Mouse (Mus musculus): ENCODE data around the gene Ms4a5.
"Not testable (repeated sequence)": the region's sequence is repeated elsewhere in the genome, so short reads cannot be mapped to it uniquely, and the experiment has no call there.

Gene Ms4a5

DNA sequence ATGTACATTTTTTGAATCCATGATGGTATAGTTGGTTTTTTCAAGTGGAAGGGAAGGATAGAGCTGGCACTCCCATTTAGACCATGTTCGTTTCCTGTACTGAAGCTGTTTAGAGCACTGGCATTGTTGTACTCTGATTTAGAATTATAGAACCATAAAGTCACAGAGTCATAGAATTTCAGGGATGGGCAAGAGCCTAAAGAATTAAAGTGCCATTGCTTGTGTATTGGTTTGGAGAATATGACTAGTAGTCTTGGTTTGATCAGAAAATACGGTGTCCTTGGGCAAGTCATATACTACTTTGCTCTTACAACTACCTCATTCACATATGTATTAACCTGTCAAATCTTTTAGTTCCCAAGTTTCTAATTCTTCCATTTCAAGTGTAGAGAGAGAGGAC is at the start of gene Ms4a5:
TSS of gene Ms4a5 (minus strand) at position 101 of the 400 bp plus-strand sequence.
- no peak for DNase-seq

DNA sequence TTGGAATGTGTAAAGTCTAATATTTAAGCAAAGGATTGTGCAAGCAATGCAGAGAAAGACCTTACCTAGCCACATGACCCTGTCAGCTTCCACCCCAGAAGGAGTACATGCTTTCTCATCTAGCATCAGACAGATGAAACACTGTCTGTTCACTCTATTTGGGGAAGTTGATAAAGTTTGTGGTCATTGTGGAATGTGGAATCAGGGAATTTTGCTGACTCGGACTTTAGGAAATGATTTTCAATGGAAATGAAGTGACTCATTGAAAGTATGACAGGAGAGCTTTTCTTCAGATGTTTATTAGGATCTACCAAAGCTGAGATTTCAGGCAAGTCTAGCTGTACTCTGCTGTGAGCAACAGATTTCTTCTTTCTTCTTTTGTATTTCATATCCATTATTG is 37.5 kb upstream of the Ms4a5 start:
- DNase-seq = no peak

DNA sequence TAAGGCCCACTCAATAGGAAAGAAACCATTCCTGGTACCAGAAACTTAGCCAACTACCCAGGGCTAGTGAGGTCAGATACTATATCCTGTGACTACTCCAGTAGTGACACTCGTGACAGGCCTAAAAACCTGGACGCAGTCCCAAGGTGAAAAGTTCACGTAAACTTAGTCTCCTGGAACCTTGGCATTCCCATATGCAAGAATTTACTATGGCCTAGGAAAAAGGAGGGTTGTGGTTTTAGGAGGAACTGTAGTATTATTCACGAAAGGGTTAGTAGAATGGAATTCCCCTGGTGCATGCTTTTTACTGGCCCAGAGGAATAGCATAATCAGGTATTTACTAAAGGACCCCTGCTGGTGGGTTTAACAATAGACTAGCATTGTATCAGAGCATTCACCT is 33.1 kb upstream of the Ms4a5 start:
- no peak for DNase-seq

GRCm38 (mm10) chr19:11314354-11314753 is 30.7 kb upstream of the Ms4a5 start, which contains the start of gene Ms4a14:
Ms4a14 (minus strand) TSS chr19:11314454.
- DNase-seq = no peak

- no peak for DNase-seq
Measured at GRCm38 (mm10) chr19:11308888-11309287, 25.2 kb upstream of the Ms4a5 start.

GRCm38 (mm10) chr19:11299529-11299928 is 15.9 kb upstream of the Ms4a5 start:
- not testable (repeated sequence) for DNase-seq

- DNase-seq = no peak
Measured at GRCm38 (mm10) chr19:11298939-11299338, 15.3 kb upstream of the Ms4a5 start.

GRCm38 (mm10) chr19:11293616-11294015 is 9.9 kb upstream of the Ms4a5 start:
- not testable (repeated sequence) for DNase-seq

GRCm38 (mm10) chr19:11292990-11293389 is 9.3 kb upstream of the Ms4a5 start:
- peak; percentile 6 for DNase-seq

GRCm38 (mm10) chr19:11280223-11280622 is 3.5 kb downstream of the Ms4a5 start:
- DNase-seq = no peak

DNA sequence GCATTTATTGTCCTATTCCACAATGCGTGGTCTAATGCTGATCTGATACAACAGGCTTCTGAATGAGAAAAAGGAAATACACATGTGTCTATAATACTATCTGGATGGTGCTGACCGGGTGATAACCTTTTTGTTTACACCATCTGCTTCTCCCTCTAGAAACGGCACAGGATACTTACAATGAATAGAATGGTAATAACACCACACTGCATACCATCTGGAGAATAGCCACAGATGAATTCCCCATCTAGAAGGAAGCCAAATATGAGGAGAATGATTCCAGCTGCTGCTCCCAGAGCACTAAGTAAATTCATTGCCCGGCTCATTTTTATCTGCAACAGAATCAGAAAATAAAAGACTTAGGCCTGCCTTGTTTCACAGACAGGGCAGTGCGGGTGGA is 7.2 kb downstream of the Ms4a5 start:
- DNase-seq = no peak

DNA sequence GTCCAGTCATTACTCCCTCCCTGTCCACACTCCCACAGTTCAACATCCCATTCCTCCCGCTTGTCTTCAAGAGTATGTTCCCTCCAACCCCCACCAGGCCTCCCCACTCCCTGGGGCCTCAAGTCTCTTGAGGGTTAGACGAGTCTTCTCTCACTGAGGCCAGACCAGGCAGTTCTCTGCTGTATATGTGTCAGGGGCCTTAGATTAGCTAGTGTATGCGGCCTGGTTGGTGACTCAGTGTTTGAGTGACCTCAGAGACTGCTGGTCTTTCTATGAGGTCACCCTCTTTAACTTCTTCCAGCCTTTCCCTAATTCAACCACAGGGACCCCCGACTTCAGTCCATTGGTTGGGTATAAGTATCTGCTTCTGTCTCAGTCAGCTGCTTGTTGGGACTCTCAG is 16.7 kb downstream of the Ms4a5 start:
- no peak for DNase-seq

DNA sequence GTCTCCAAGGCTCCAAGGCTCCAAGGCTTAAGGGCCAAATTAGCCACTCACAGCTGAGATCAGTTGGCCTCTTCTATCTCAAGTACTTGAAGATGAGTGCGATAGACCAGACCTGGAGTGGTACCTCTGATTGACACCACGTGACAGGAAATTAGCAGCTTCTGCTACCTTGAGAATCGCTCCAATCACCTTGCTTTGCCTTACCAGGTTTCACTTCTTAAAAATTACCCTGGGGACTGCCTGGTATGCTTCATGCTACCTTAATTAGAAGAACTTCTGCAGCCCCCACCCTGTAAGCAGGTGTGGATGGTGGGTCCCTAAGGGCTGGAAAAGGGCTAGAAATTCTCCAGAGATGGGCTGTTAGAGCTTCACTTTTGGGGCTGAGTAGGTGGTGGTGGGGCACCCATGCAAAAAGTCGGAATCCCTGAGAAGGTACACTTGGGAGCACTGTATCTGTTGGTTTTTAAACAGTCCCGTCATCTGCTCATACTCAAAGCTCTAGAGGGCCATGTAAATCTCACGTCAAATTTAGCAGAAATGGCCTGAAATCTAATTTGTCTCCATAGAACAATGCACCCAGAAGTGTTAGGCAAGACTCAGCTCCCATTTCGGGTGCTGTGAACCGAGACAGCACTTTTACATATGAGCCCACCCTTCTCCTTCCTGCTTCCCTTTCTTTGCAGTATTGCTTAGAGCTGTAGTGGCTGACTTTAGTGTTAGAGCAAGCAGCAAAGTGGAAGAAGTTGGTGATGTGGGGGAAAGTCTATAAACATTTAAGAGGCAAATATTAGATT is 17.4 kb downstream of the Ms4a5 start, which contains the start of gene Ms4a1:
TSS of gene Ms4a1 (minus strand) at position 190 of the 794 bp plus-strand sequence.
- no peak for DNase-seq

- no peak for DNase-seq
Measured at GRCm38 (mm10) chr19:11264602-11265185, 19.0 kb downstream of the Ms4a5 start.

DNA sequence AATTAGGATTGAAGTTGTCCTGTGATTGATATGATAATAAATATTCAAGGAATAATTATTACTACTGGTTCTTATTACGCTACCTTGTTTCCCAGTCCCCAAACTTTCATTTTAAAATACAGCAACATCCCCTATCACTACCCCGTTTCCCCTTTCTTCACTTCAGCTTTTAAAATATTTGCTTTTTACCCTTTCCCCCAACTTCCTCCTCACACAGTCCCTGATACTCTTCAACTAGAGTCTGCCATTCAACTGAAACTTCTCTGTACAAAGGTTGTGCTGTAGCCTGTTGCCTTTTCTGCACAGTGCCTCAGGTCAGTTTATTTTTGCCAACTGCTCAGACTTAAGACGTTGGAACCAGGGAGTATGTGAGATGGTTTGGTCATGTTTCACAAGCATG is 20.1 kb downstream of the Ms4a5 start:
- no peak for DNase-seq

DNA sequence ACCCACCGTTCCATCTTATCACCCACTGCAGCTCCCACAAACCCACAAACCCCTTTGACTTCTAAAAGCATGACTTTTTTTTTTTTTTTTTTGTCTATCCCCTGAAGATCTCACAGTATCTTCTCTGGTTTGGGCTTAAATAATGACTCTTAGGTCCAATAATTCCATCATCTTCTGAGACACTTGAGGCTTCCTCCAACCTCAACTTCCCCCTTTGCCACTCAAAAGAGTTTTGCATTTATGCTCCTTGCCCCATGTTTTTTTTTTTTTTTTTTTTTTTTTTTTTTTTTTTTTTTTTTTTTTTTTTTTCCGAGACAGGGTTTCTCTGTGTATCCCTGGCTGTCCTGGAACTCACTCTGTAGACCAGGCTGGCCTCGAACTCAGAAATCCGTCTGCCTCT is 20.7 kb downstream of the Ms4a5 start:
- DNase-seq = not testable (repeated sequence)

- no peak for DNase-seq
Measured at GRCm38 (mm10) chr19:11261522-11261921, 22.2 kb downstream of the Ms4a5 start.

- peak; percentile 9 for DNase-seq
Measured at GRCm38 (mm10) chr19:11244230-11244629, 39.4 kb downstream of the Ms4a5 start.

DNA sequence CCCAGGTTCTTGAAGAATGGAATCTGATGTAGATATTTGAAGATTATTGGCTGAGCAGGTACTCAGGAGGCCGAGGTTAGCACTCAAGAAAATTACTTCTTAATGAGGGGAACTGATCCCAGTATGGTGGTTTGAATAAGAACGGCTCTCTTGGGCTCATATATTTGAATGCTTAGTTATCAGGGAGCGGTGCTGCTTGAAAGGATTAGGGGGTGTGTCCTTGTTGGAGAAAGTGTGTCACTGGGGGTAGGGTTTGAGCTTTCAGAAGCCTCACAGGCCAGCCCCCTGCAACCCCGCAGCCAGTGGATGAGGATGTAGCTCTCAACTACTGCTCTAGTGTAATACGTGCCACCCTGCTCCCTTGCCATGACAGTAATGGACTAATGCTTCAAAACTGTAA is 41.1 kb downstream of the Ms4a5 start:
- DNase-seq = no peak

DNA sequence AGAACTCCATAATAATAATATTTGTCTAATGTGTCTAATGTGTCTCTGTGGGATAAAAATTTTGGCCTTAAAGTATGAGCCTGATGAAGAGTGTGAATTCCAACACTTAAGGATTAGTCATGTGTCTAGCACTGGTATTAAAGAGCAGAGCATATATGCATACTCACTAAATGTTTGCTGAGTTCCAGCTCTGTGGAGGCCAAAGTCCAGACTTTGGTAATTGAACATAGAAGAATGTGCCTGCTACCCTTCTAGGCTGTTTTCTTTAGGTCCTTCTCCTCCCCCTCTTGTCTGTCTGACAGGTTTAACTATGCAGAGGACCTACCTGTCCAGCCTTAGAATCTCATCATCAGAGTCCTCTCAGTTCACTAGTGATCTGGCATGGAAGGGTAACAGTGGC is 47.9 kb downstream of the Ms4a5 start:
- no peak for DNase-seq

GRCm38 (mm10) chr19:11234921-11235735 is 48.5 kb downstream of the Ms4a5 start:
- no peak for DNase-seq

DNA sequence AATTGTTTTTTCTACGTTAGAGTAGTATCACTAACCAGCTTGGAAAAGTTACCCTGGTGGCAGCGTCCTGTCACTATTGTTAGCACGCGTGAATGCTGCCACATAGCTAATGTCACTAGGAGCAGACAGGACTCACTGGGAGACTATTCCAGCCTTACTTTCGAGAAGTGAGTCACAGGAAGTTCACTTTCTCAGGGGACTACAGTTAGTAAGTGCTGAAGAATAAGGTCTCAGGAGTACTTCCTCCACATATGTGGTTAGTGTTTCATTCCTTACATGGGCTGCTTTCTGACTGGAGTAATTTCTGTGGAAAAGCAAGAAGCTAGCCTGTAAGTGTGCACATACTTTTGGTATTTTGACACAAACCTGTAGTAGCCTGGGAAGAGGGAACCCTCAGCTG is 49.4 kb downstream of the Ms4a5 start:
- DNase-seq = no peak

DNA sequence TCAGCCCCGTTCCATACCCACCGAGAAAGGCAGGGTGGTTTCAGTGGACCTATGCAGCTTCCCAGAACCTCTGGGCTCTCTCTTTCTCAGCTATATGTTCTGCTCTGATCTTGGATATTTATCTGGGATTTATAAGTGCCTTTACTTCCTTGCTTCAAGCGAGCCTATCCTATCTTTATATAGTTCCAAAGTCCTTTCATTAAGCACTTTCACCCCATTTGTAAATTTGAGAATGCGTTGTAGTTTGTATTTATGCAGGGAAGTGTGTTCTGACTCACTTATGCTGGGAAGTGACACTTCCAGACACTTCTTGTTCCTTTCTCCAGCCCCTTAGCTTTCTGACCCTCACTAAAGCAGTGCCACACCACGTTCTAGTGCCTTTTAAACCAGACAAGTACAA is 51.3 kb downstream of the Ms4a5 start, which contains the start of gene Ms4a12:
TSS of gene Ms4a12 (minus strand) at position 101 of the 400 bp plus-strand sequence.
- DNase-seq = no peak

All from kidney, postnatal 10 days (tissue).